Mouse (Mus musculus): ENCODE results near the gene Calml3. TPM values are rescaled to one million over a fixed set of nuclear protein-coding genes. Genes with fewer than 3 reads are reported as not detected.

Gene Calml3
- polyA plus RNA-seq, 1 experiment: not detected

- Histone ChIP-seq H3K4me3 (ENCODE audit: insufficient read depth, low read length) (no peak overlapping the region), H3K27ac (ENCODE audit: insufficient read depth, low read length) (no peak overlapping the region), H3K4me1 (ENCODE audit: control insufficient read depth, insufficient read depth, low read length) (no peaks in the 10 kb centered on the region)
- TF ChIP-seq CTCF (IDR thresholded peaks at IDR 0.05; ENCODE audit: extremely low read depth, insufficient read depth, low read length) (no peak), POLR2A (IDR thresholded peaks at IDR 0.05; ENCODE audit: extremely low read depth, insufficient read depth, low read length) (no peak)
Observed at GRCm38 (mm10) chr13:3818012-3818739, 14.1 kb upstream of the Calml3 start.

- Histone ChIP-seq H3K4me1 (ENCODE audit: control insufficient read depth, insufficient read depth, low read length) (no peaks in the 10 kb centered on the region), H3K27ac (ENCODE audit: insufficient read depth, low read length) (no peak overlapping the region), H3K4me3 (ENCODE audit: insufficient read depth, low read length) (no peak overlapping the region)
- TF ChIP-seq CTCF (IDR thresholded peaks at IDR 0.05; ENCODE audit: extremely low read depth, insufficient read depth, low read length): no peak
Observed at GRCm38 (mm10) chr13:3807131-3807827, 3.2 kb upstream of the Calml3 start.

- TF ChIP-seq CTCF (IDR thresholded peaks at IDR 0.05; ENCODE audit: extremely low read depth, insufficient read depth, low read length): no peak
- no peak for TF ChIP-seq POLR2A (IDR thresholded peaks at IDR 0.05; ENCODE audit: extremely low read depth, insufficient read depth, low read length)
Observed at GRCm38 (mm10) chr13:3805638-3806037, 1.5 kb upstream of the Calml3 start.

GRCm38 (mm10) chr13:3805132-3805531 lies 1.0 kb upstream of the Calml3 start:
- Histone ChIP-seq H3K4me3 (ENCODE audit: insufficient read depth, low read length) (no peak overlapping the region), H3K27ac (ENCODE audit: insufficient read depth, low read length) (no peak overlapping the region), H3K4me1 (ENCODE audit: control insufficient read depth, insufficient read depth, low read length) (no peaks in the 10 kb centered on the region)
- no peak for TF ChIP-seq POLR2A (IDR thresholded peaks at IDR 0.05; ENCODE audit: extremely low read depth, insufficient read depth, low read length)
- no peak for TF ChIP-seq CTCF (IDR thresholded peaks at IDR 0.05; ENCODE audit: extremely low read depth, insufficient read depth, low read length)

More at GRCm38 (mm10) chr13:3805638-3806037, 1.5 kb upstream of the Calml3 start:
- no peak overlapping the region for H3K4me3 ChIP-seq (ENCODE audit: insufficient read depth, low read length)
- no peak overlapping the region for H3K27ac ChIP-seq (ENCODE audit: insufficient read depth, low read length)
- no peaks in the 10 kb centered on the region for H3K4me1 ChIP-seq (ENCODE audit: control insufficient read depth, insufficient read depth, low read length)

- Histone ChIP-seq H3K4me3 (ENCODE audit: insufficient read depth, low read length) (no peak overlapping the region), H3K27ac (ENCODE audit: insufficient read depth, low read length) (no peak overlapping the region), H3K4me1 (ENCODE audit: control insufficient read depth, insufficient read depth, low read length) (no peaks in the 10 kb centered on the region)
- no peak for TF ChIP-seq POLR2A (IDR thresholded peaks at IDR 0.05; ENCODE audit: extremely low read depth, insufficient read depth, low read length)
- no peak for TF ChIP-seq CTCF (IDR thresholded peaks at IDR 0.05; ENCODE audit: extremely low read depth, insufficient read depth, low read length)
Observed at GRCm38 (mm10) chr13:3799386-3799785, 4.7 kb downstream of the Calml3 start.

GRCm38 (mm10) chr13:3798751-3799150 lies 5.4 kb downstream of the Calml3 start:
- H3K4me3 ChIP-seq (ENCODE audit: insufficient read depth, low read length): no peak overlapping the region
- H3K4me1 ChIP-seq (ENCODE audit: control insufficient read depth, insufficient read depth, low read length): no peaks in the 10 kb centered on the region
- H3K27ac ChIP-seq (ENCODE audit: insufficient read depth, low read length): no peak overlapping the region
- no peak for TF ChIP-seq POLR2A (IDR thresholded peaks at IDR 0.05; ENCODE audit: extremely low read depth, insufficient read depth, low read length)
- TF ChIP-seq CTCF (IDR thresholded peaks at IDR 0.05; ENCODE audit: extremely low read depth, insufficient read depth, low read length): no peak

- no peak overlapping the region for H3K27ac ChIP-seq (ENCODE audit: insufficient read depth, low read length)
- H3K4me3 ChIP-seq (ENCODE audit: insufficient read depth, low read length): no peak overlapping the region
- no peaks in the 10 kb centered on the region for H3K4me1 ChIP-seq (ENCODE audit: control insufficient read depth, insufficient read depth, low read length)
- no peak for TF ChIP-seq POLR2A (IDR thresholded peaks at IDR 0.05; ENCODE audit: extremely low read depth, insufficient read depth, low read length)
- TF ChIP-seq CTCF (IDR thresholded peaks at IDR 0.05; ENCODE audit: extremely low read depth, insufficient read depth, low read length): no peak
Observed at GRCm38 (mm10) chr13:3796649-3797048, 7.5 kb downstream of the Calml3 start.

GRCm38 (mm10) chr13:3789531-3789930 lies 14.6 kb downstream of the Calml3 start:
- Histone ChIP-seq H3K4me3 (ENCODE audit: insufficient read depth, low read length) (no peak overlapping the region), H3K4me1 (ENCODE audit: control insufficient read depth, insufficient read depth, low read length) (no peaks in the 10 kb centered on the region), H3K27ac (ENCODE audit: insufficient read depth, low read length) (no peak overlapping the region)
- TF ChIP-seq POLR2A (IDR thresholded peaks at IDR 0.05; ENCODE audit: extremely low read depth, insufficient read depth, low read length) (no peak), CTCF (IDR thresholded peaks at IDR 0.05; ENCODE audit: extremely low read depth, insufficient read depth, low read length) (no peak)

- no peak overlapping the region for H3K27ac ChIP-seq (ENCODE audit: insufficient read depth, low read length)
- TF ChIP-seq CTCF (IDR thresholded peaks at IDR 0.05; ENCODE audit: extremely low read depth, insufficient read depth, low read length) (no peak), POLR2A (IDR thresholded peaks at IDR 0.05; ENCODE audit: extremely low read depth, insufficient read depth, low read length) (no peak)
- no peak overlapping the region for H3K4me3 ChIP-seq (ENCODE audit: insufficient read depth, low read length)
- no peaks in the 10 kb centered on the region for H3K4me1 ChIP-seq (ENCODE audit: control insufficient read depth, insufficient read depth, low read length)
Observed at GRCm38 (mm10) chr13:3788588-3788987, 15.5 kb downstream of the Calml3 start.

GRCm38 (mm10) chr13:3787644-3788043 lies 16.5 kb downstream of the Calml3 start:
- Histone ChIP-seq H3K4me3 (ENCODE audit: insufficient read depth, low read length) (no peak overlapping the region), H3K4me1 (ENCODE audit: control insufficient read depth, insufficient read depth, low read length) (no peaks in the 10 kb centered on the region), H3K27ac (ENCODE audit: insufficient read depth, low read length) (no peak overlapping the region)
- TF ChIP-seq CTCF (IDR thresholded peaks at IDR 0.05; ENCODE audit: extremely low read depth, insufficient read depth, low read length): no peak
- no peak for TF ChIP-seq POLR2A (IDR thresholded peaks at IDR 0.05; ENCODE audit: extremely low read depth, insufficient read depth, low read length)

Data from cortical plate, adult 2 months (tissue).